Mouse (Mus musculus) liver, postnatal 0 days (tissue): ENCODE measurements around the gene Scml4. TPM values are rescaled to one million over a fixed set of nuclear protein-coding genes. Genes with fewer than 3 reads are reported as not detected.

Experiments used
- ATAC-seq: fragments of 200-750 bp; cut with Nextera tagmentation; 2 replicates; pipeline ENCODE4 v1.8.0; 2017; ENCODE audit warnings: mild to moderate bottlenecking, moderate library complexity
- DNase-seq: peaks from one replicate; pipeline ENCODE4 v3.0.0-alpha.2; 2016
- H3K27ac ChIP-seq: fragments of 300-500 bp; sonication (generic); 2 replicates; pipeline ENCODE4 v1.5.1; 2014; ENCODE audit warnings: antibody characterized with exemption, moderate library complexity, mild to moderate bottlenecking, low read depth
- H3K27me3 ChIP-seq: fragments of 300-500 bp; sonication (generic); 2 replicates; pipeline ENCODE4 v1.6.1; 2014; ENCODE audit warnings: low read length, control low read depth, mixed read lengths; ENCODE audit not compliant: insufficient read depth
- H3K36me3 ChIP-seq: fragments of 300-500 bp; sonication (generic); replicated peaks from 2 replicates; pipeline ENCODE4 v1.6.1; 2014; ENCODE audit warnings: mild to moderate bottlenecking, control low read depth, low read length, moderate library complexity, mixed read lengths; ENCODE audit not compliant: insufficient read depth
- H3K4me1 ChIP-seq: fragments of 300-500 bp; sonication (generic); 2 replicates; pipeline ENCODE4 v1.6.1; 2014; ENCODE audit warnings: antibody characterized with exemption, mild to moderate bottlenecking, control low read depth; ENCODE audit not compliant: insufficient read depth
- H3K4me2 ChIP-seq: fragments of 300-500 bp; sonication (generic); 2 replicates; pipeline ENCODE4 v1.6.1; 2014; ENCODE audit warnings: low read depth, mild to moderate bottlenecking, low read length, moderate library complexity, mixed read lengths
- H3K4me3 ChIP-seq: fragments of 300-500 bp; sonication (generic); 2 replicates; pipeline ENCODE4 v1.5.1; 2014; ENCODE audit warnings: low read depth, low read length
- H3K9ac ChIP-seq: fragments of 300-500 bp; sonication (generic); replicated peaks from 2 replicates; pipeline ENCODE4 v1.6.1; 2014; ENCODE audit warnings: mild to moderate bottlenecking, moderate library complexity
- H3K9me3 ChIP-seq: fragments of 300-500 bp; sonication (generic); 2 replicates; pipeline ENCODE4 v1.6.1; 2016; ENCODE audit warnings: mild to moderate bottlenecking, control low read depth, low read length, mixed read lengths
- CTCF ChIP-seq: sonication (generic); IDR thresholded peaks from 2 replicates; pipeline ENCODE4 v1.5.1; 2016; ENCODE audit warnings: antibody characterized with exemption, low read depth
- EP300 ChIP-seq: IDR thresholded peaks from 2 replicates; pipeline ENCODE4 v1.6.1; 2016; ENCODE audit warnings: antibody characterized with exemption, low read depth, mild to moderate bottlenecking
- WGBS: fragments of 180-500 bp; shearing (Covaris S2); extraction: QIAGEN DNeasy Blood & Tissue Kit; methylation state at CpG from one replicate; pipeline ENCODE4 v1.1.7; 2014; ENCODE audit not compliant: insufficient replicate concordance; 5-methylcytosine and 5-hydroxymethylcytosine counted together
- polyA plus RNA-seq: library from polyadenylated mRNA; unstranded; fragments of >200 nt; fragmentation: Nextera tagmentation; extraction: Ambion mirVana; gene quantifications from 2 replicates; pipeline ENCODE4 v1.2.1, GENCODE M21; 2015

Gene Scml4
- polyA plus RNA-seq, 1 experiment from 2014 or later: 0.43 TPM

GRCm38 (mm10) chr10:43002066-43002678, 142.0 kb downstream of the Scml4 start:
- DNase-seq (no peak), ATAC-seq (no peak)
- TF ChIP-seq CTCF: no peak
- no peak for TF ChIP-seq EP300
- peaks cover 12% of the 10 kb centered on the region; the same call in 1 of the 2 replicates for H3K4me1 ChIP-seq
- peaks cover 6% of the 10 kb centered on the region; the same call in 1 of the 2 replicates for H3K27me3 ChIP-seq
- no peak overlapping the region for H3K9ac ChIP-seq
- WGBS: 18% methylated on average over 13 of the region's 13 CpGs
- H3K4me3 ChIP-seq: peak overlapping the region; percentile 42
- no peaks in the 10 kb centered on the region for H3K36me3 ChIP-seq
- H3K27ac ChIP-seq: no peak overlapping the region
- H3K4me2 ChIP-seq: peak overlapping the region; percentile 77
- H3K9me3 ChIP-seq: no peaks in the 10 kb centered on the region

DNA sequence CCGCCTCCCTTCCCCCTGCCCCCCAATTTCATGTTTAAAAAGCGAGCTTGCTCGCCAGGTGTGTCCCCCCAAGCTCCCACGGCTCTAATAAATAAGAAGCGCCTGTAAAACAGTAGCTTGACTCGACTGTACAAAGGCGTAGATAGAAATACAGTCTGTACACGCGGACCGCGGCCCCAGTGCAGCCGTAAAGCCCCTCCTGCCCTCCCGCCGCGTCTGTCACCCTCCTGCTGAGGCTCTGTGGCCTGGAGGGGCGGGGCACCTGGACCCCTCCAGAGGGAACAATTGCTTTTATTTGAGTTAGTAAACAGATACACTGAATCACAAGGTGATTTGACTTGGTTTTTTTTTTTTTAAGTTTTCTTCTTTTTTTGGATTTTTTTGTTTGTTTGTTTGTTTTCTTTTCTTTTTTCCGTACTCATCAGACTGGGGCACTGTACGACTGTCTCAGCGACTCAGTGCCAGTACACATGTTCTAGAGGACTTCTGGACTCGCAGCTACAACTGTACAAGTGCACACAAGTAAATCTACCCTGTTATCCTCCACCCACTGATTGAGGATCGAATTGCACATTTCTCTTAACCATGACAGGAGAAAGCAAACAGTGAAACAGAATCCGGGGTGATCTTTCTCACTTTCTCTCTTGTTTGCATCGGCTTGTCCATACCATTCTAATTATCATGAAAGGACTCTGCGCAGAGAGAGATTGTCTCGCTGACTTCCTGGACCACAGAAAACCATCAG, 142.7 kb downstream of the Scml4 start:
- no peaks in the 10 kb centered on the region for H3K9me3 ChIP-seq
- no peak for ATAC-seq
- no peak for DNase-seq
- peak overlapping the region; percentile 77 for H3K4me2 ChIP-seq
- H3K9ac ChIP-seq: peak overlapping the region; percentile 57; the same call in 1 of the 2 replicates
- peak overlapping the region; percentile 42 for H3K4me3 ChIP-seq
- WGBS: 9% methylated on average over 25 of the region's 25 CpGs
- TF ChIP-seq EP300 (no peak), CTCF (no peak)
- no peak overlapping the region for H3K27ac ChIP-seq
- no peaks in the 10 kb centered on the region for H3K36me3 ChIP-seq
- peaks cover 12% of the 10 kb centered on the region; the same call in 1 of the 2 replicates for H3K4me1 ChIP-seq
- H3K27me3 ChIP-seq: peaks cover 6% of the 10 kb centered on the region; the same call in 1 of the 2 replicates

- TF ChIP-seq EP300 (no peak), CTCF (no peak)
- no peak overlapping the region for H3K27ac ChIP-seq
- H3K4me2 ChIP-seq: peak overlapping the region; percentile 77; the same call in 1 of the 2 replicates
- DNase-seq: no peak
- H3K4me3 ChIP-seq: no peak overlapping the region
- ATAC-seq: no peak
- H3K9ac ChIP-seq: no peak overlapping the region
- 42% methylated on average over 5 of the region's 5 CpGs for WGBS
- H3K27me3 ChIP-seq: peaks cover 6% of the 10 kb centered on the region; the same call in 1 of the 2 replicates
- H3K9me3 ChIP-seq: no peaks in the 10 kb centered on the region
- H3K4me1 ChIP-seq: peaks cover 12% of the 10 kb centered on the region; the same call in 1 of the 2 replicates
- H3K36me3 ChIP-seq: no peaks in the 10 kb centered on the region
Observed at GRCm38 (mm10) chr10:43003466-43003757, 143.2 kb downstream of the Scml4 start.

DNA sequence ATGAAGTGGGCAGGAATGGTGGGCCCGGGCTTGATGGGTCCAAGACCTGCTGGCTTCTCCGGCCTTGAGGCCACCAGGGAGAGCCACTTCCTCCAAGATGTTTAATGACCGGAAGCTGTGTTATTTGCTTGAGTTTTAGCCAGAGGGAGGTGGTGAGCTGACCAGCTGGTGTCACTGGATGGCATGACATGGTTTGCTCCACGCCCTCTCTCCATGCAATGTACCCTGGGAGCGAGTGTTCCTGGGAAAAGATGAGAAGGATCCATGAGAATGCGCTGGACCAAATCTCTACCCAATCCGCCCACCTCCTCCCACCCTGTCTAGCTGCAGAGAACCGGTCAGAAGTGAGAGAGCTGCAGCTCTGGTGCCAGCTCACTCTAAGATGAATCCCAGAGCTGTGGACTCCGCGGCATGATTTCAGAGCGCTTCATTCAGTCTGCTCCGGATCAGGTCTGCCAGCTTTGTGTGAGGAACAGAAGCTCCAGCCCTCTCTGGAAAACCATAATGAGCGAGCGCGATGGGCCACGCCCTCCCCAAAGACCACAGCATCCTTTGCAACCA, 144.1 kb downstream of the Scml4 start:
- ATAC-seq (no peak), DNase-seq (no peak)
- Histone ChIP-seq H3K27ac (no peak overlapping the region), H3K4me3 (no peak overlapping the region), H3K4me2 (no peak overlapping the region), H3K4me1 (peaks cover 12% of the 10 kb centered on the region; the same call in 1 of the 2 replicates), H3K9me3 (no peaks in the 10 kb centered on the region), H3K9ac (no peak overlapping the region), H3K27me3 (peaks cover 6% of the 10 kb centered on the region; the same call in 1 of the 2 replicates), H3K36me3 (no peaks in the 10 kb centered on the region)
- 80% methylated on average over 16 of the region's 16 CpGs for WGBS
- TF ChIP-seq EP300 (no peak), CTCF (no peak)

- no peak overlapping the region for H3K27ac ChIP-seq
- no peaks in the 10 kb centered on the region for H3K36me3 ChIP-seq
- ATAC-seq (no peak), DNase-seq (no peak)
- H3K4me3 ChIP-seq: no peak overlapping the region
- H3K4me1 ChIP-seq: peaks cover 12% of the 10 kb centered on the region; the same call in 1 of the 2 replicates
- no peak overlapping the region for H3K4me2 ChIP-seq
- H3K9ac ChIP-seq: no peak overlapping the region
- no peaks in the 10 kb centered on the region for H3K9me3 ChIP-seq
- TF ChIP-seq CTCF (no peak), EP300 (no peak)
- peaks cover 6% of the 10 kb centered on the region; the same call in 1 of the 2 replicates for H3K27me3 ChIP-seq
- WGBS: 74% methylated on average over 4 of the region's 4 CpGs
Observed at GRCm38 (mm10) chr10:43005031-43005430, 144.9 kb downstream of the Scml4 start.

GRCm38 (mm10) chr10:43005677-43006076, 145.5 kb downstream of the Scml4 start:
- H3K9ac ChIP-seq: no peak overlapping the region
- H3K36me3 ChIP-seq: no peaks in the 10 kb centered on the region
- WGBS: 63% methylated on average over 7 of the region's 7 CpGs
- no peak overlapping the region for H3K4me2 ChIP-seq
- peaks cover 6% of the 10 kb centered on the region; the same call in 1 of the 2 replicates for H3K27me3 ChIP-seq
- H3K27ac ChIP-seq: no peak overlapping the region
- ATAC-seq: no peak
- TF ChIP-seq CTCF: no peak
- TF ChIP-seq EP300: no peak
- no peaks in the 10 kb centered on the region for H3K9me3 ChIP-seq
- H3K4me1 ChIP-seq: peaks cover 12% of the 10 kb centered on the region; the same call in 1 of the 2 replicates
- DNase-seq: no peak
- no peak overlapping the region for H3K4me3 ChIP-seq
